Mouse (Mus musculus): ENCODE results near the gene Rgs19.

DNA sequence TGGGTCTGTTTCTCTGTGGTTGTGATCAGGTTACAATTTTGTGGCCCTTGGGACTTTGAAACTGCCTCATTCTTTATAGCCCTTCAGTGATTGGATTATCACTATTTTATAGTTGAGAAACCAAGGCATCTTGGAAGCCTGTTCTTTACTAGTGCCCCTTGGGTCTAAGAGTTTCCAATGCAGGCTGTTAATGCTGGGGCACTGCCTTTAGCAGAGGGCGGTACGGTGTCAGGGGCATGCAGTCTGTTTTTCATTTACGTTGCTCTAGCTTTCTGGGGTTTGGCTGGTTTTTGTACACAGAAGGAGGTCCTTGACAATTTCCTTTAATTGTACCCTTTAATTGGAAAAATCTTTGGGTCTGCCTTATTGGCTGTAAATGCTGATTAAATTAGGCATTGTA, 48.1 kb downstream of the Rgs19 start:
- TF ChIP-seq CTCF (IDR thresholded peaks at IDR 0.05; ENCODE audit: low read depth) (no peak), EP300 (IDR thresholded peaks at IDR 0.05; ENCODE audit: low read depth) (no peak)
